Mouse (Mus musculus) embryonic fibroblast, embryonic 13.5 days (primary cell): ENCODE data around the gene Galnt3.

ENCODE experiments used
- CTCF ChIP-seq: IDR thresholded peaks from 2 replicates; pipeline ENCODE4 v1.5.1; 2011; ENCODE audit warnings: mild to moderate bottlenecking, control low read depth, low read length, moderate library complexity, borderline replicate concordance; ENCODE audit not compliant: insufficient read depth
- POLR2A ChIP-seq: IDR thresholded peaks from 2 replicates; pipeline ENCODE4 v1.6.1; 2011; ENCODE audit warnings: low read depth, mild to moderate bottlenecking, control low read depth, low read length, moderate library complexity

DNA sequence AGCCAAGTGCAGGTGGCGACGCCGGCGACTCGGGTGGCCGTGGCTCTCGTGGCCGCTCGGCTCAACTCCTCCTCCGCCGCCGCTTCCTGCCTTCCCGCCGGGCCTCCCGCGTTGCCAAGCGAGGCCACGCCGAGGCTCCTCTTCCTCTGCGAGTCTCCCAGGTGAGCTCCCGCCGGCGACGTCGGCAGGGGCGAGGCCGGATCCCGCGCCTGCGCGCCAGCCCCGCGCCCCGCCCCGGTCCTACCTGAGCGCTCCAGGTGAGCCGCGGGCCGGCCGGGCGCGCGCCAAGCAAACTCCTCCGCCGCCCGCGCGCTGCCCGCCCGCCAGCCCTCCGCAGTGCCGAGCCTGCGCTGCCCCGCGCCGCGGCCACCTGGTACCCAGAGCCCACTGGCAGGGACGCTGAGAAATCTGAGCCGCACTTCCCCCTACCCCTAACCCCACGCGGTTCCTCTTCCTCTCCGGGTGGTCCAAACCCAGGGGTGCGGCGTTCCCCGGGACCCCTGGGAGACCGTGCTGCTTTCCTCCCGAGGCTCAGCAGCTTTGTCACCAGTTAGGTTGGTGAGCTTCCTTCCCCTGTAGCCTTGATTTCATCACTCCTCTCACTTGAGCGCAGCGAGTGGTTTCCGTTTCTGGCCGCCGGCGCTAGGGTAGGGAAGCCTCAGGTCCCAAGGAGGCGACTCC, at the start of gene Galnt3:
- TF ChIP-seq POLR2A (no peak), CTCF (no peak)
